Mouse (Mus musculus): ENCODE measurements around the gene Cdk14. TPM values are rescaled to one million over a fixed set of nuclear protein-coding genes. Genes with fewer than 3 reads are reported as not detected.

Cdk14 gene
- polyA plus RNA-seq, 2 experiments, result 0.68 to 1.4 TPM

GRCm38 (mm10) chr5:5139855-5140254 is 280.3 kb downstream of the Cdk14 start:
- 53% methylated on average over 5 of the region's 5 CpGs for WGBS (ENCODE audit: insufficient replicate concordance)
- H3K36me3 ChIP-seq (replicated peaks; ENCODE audit: control insufficient read depth, insufficient read depth, low read depth), result no peaks in the 10 kb centered on the region
- H3K9me3 ChIP-seq (ENCODE audit: control insufficient read depth, low read length), result no peaks in the 10 kb centered on the region
- no peak for ATAC-seq (ENCODE audit: insufficient read depth)
- H3K4me3 ChIP-seq (ENCODE audit: insufficient read depth in 1 of 2, low read depth in 2 of 2, low read length in 2 of 2), result no peak overlapping the region
- H3K4me1 ChIP-seq (replicated peaks; ENCODE audit: control insufficient read depth in 2 of 2, insufficient read depth in 2 of 2, low read length in 1 of 2), result no peaks in the 10 kb centered on the region
- no peak overlapping the region for H3K27ac ChIP-seq
- no peak overlapping the region for H3K4me2 ChIP-seq (ENCODE audit: low read depth)
- no peaks in the 10 kb centered on the region for H3K27me3 ChIP-seq (ENCODE audit: control insufficient read depth, insufficient read depth, low read length)
- TF ChIP-seq EP300 (IDR thresholded peaks at IDR 0.05; ENCODE audit: low read depth) (no peak), CTCF (IDR thresholded peaks at IDR 0.05; ENCODE audit: low read depth) (no peak)
- H3K9ac ChIP-seq (replicated peaks), result no peak overlapping the region
- DNase-seq (ENCODE audit: low read depth in 3 of 3, low spot score in 3 of 3), result no peak

GRCm38 (mm10) chr5:5134905-5135511 is 285.1 kb downstream of the Cdk14 start:
- no peak overlapping the region for H3K4me3 ChIP-seq (ENCODE audit: insufficient read depth in 1 of 2, low read depth in 2 of 2, low read length in 2 of 2)
- ATAC-seq (ENCODE audit: insufficient read depth), result no peak
- H3K27me3 ChIP-seq (ENCODE audit: control insufficient read depth, insufficient read depth, low read length), result no peaks in the 10 kb centered on the region
- H3K4me2 ChIP-seq (ENCODE audit: low read depth), result no peak overlapping the region
- no peak for DNase-seq (ENCODE audit: low read depth in 3 of 3, low spot score in 3 of 3)
- H3K36me3 ChIP-seq (replicated peaks; ENCODE audit: control insufficient read depth, insufficient read depth, low read depth), result no peaks in the 10 kb centered on the region
- 29% methylated on average over 13 of the region's 13 CpGs for WGBS (ENCODE audit: insufficient replicate concordance)
- no peaks in the 10 kb centered on the region for H3K9me3 ChIP-seq (ENCODE audit: control insufficient read depth, low read length)
- no peaks in the 10 kb centered on the region for H3K4me1 ChIP-seq (replicated peaks; ENCODE audit: control insufficient read depth in 2 of 2, insufficient read depth in 2 of 2, low read length in 1 of 2)
- TF ChIP-seq CTCF (IDR thresholded peaks at IDR 0.05; ENCODE audit: low read depth), result no peak
- no peak for TF ChIP-seq EP300 (IDR thresholded peaks at IDR 0.05; ENCODE audit: low read depth)
- no peak overlapping the region for H3K27ac ChIP-seq
- no peak overlapping the region for H3K9ac ChIP-seq (replicated peaks)

- no peak overlapping the region for H3K4me3 ChIP-seq (ENCODE audit: insufficient read depth in 1 of 2, low read depth in 2 of 2, low read length in 2 of 2)
- no peak overlapping the region for H3K4me2 ChIP-seq (ENCODE audit: low read depth)
- no peaks in the 10 kb centered on the region for H3K9me3 ChIP-seq (ENCODE audit: control insufficient read depth, low read length)
- TF ChIP-seq EP300 (IDR thresholded peaks at IDR 0.05; ENCODE audit: low read depth) (no peak), CTCF (IDR thresholded peaks at IDR 0.05; ENCODE audit: low read depth) (no peak)
- H3K27ac ChIP-seq, result no peak overlapping the region
- WGBS (ENCODE audit: insufficient replicate concordance), result 70% methylated on average over 6 of the region's 6 CpGs
- H3K4me1 ChIP-seq (replicated peaks; ENCODE audit: control insufficient read depth in 2 of 2, insufficient read depth in 2 of 2, low read length in 1 of 2), result no peaks in the 10 kb centered on the region
- H3K9ac ChIP-seq (replicated peaks), result no peak overlapping the region
- ATAC-seq (ENCODE audit: insufficient read depth) (no peak), DNase-seq (ENCODE audit: low read depth in 3 of 3, low spot score in 3 of 3) (no peak)
- no peaks in the 10 kb centered on the region for H3K36me3 ChIP-seq (replicated peaks; ENCODE audit: control insufficient read depth, insufficient read depth, low read depth)
- no peaks in the 10 kb centered on the region for H3K27me3 ChIP-seq (ENCODE audit: control insufficient read depth, insufficient read depth, low read length)
These were observed 285.8 kb downstream of the Cdk14 start for GRCm38 (mm10) chr5:5134143-5134904.

- no peak for DNase-seq (ENCODE audit: low read depth in 3 of 3, low spot score in 3 of 3)
- TF ChIP-seq EP300 (IDR thresholded peaks at IDR 0.05; ENCODE audit: low read depth) (no peak), CTCF (IDR thresholded peaks at IDR 0.05; ENCODE audit: low read depth) (no peak)
- no peaks in the 10 kb centered on the region for H3K36me3 ChIP-seq (replicated peaks; ENCODE audit: control insufficient read depth, insufficient read depth, low read depth)
- no peak overlapping the region for H3K9ac ChIP-seq (replicated peaks)
- H3K4me3 ChIP-seq (ENCODE audit: insufficient read depth in 1 of 2, low read depth in 2 of 2, low read length in 2 of 2), result no peak overlapping the region
- H3K9me3 ChIP-seq (ENCODE audit: control insufficient read depth, low read length), result no peaks in the 10 kb centered on the region
- 55% methylated on average over 1 of the region's 1 CpGs for WGBS (ENCODE audit: insufficient replicate concordance)
- no peaks in the 10 kb centered on the region for H3K4me1 ChIP-seq (replicated peaks; ENCODE audit: control insufficient read depth in 2 of 2, insufficient read depth in 2 of 2, low read length in 1 of 2)
- no peak overlapping the region for H3K27ac ChIP-seq
- ATAC-seq (ENCODE audit: insufficient read depth), result no peak
- H3K4me2 ChIP-seq (ENCODE audit: low read depth), result no peak overlapping the region
- H3K27me3 ChIP-seq (ENCODE audit: control insufficient read depth, insufficient read depth, low read length), result no peaks in the 10 kb centered on the region
These were observed 291.3 kb downstream of the Cdk14 start for GRCm38 (mm10) chr5:5128852-5129251.

- H3K27ac ChIP-seq, result no peak overlapping the region
- TF ChIP-seq EP300 (IDR thresholded peaks at IDR 0.05; ENCODE audit: low read depth) (no peak), CTCF (IDR thresholded peaks at IDR 0.05; ENCODE audit: low read depth) (no peak)
- H3K4me3 ChIP-seq (ENCODE audit: insufficient read depth in 1 of 2, low read depth in 2 of 2, low read length in 2 of 2), result no peak overlapping the region
- no peaks in the 10 kb centered on the region for H3K9me3 ChIP-seq (ENCODE audit: control insufficient read depth, low read length)
- WGBS (ENCODE audit: insufficient replicate concordance), result 33% methylated on average over 4 of the region's 4 CpGs
- H3K27me3 ChIP-seq (ENCODE audit: control insufficient read depth, insufficient read depth, low read length), result no peaks in the 10 kb centered on the region
- ATAC-seq (ENCODE audit: insufficient read depth) (no peak), DNase-seq (ENCODE audit: low read depth in 3 of 3, low spot score in 3 of 3) (no peak)
- H3K36me3 ChIP-seq (replicated peaks; ENCODE audit: control insufficient read depth, insufficient read depth, low read depth), result no peaks in the 10 kb centered on the region
- H3K4me1 ChIP-seq (replicated peaks; ENCODE audit: control insufficient read depth in 2 of 2, insufficient read depth in 2 of 2, low read length in 1 of 2), result no peaks in the 10 kb centered on the region
- H3K4me2 ChIP-seq (ENCODE audit: low read depth), result no peak overlapping the region
- no peak overlapping the region for H3K9ac ChIP-seq (replicated peaks)
These were observed 295.5 kb downstream of the Cdk14 start for GRCm38 (mm10) chr5:5124645-5125044.
